Mouse (Mus musculus) megakaryocyte, embryonic 14.5 days (primary cell): Measurements from ENCODE around the gene Exd1.

Experiments
- FLI1 ChIP-seq: IDR thresholded peaks from 2 replicates; pipeline ENCODE4 v1.6.1; 2012; ENCODE audit warnings: low read length, inconsistent platforms, mixed read lengths
- GATA1 ChIP-seq: IDR thresholded peaks from 3 replicates; pipeline ENCODE4 v1.6.1; 2012; ENCODE audit warnings: mixed read lengths, low read length, inconsistent platforms, borderline replicate concordance

DNA sequence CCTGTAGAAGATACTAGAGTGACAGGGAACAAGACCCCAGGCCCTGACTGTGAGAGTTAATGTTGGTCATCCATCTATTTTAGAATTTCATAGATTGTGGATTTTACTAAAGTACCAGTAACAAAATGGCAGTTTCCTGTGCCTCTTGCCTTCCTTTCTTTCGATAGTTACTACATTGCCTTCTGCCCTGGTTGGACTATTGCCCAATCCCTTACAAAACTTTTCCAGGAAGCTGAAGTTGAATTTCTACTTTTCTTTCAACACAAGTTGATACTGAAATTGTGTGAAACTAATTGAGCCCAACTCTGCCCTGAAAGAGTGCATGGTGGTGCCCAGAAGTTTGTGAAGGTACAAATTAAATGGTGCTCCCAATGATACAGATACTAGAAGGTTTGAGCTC lies 25.0 kb upstream of the Exd1 start:
- TF ChIP-seq GATA1 = no peak
- TF ChIP-seq FLI1 = no peak
